Mouse (Mus musculus): ENCODE data around the gene Glipr1l2.
"Not testable (repeated sequence)": the region's sequence is repeated elsewhere in the genome, so short reads cannot be mapped to it uniquely, and the experiment has no call there.

GRCm38 (mm10) chr10:112127682-112128230 lies 44.6 kb downstream of the Glipr1l2 start:
- not testable (repeated sequence) for TF ChIP-seq POLR2A, CTCF (IDR thresholded peaks at IDR 0.05; ENCODE audit: extremely low read depth, insufficient read depth, low read length)
